Mouse (Mus musculus): ENCODE results near the gene Rbck1. TPM values are rescaled to one million over a fixed set of nuclear protein-coding genes. Genes with fewer than 3 reads are reported as not detected.
A peak's percentile ranks its signal among the peaks of the same experiment; 100 is the strongest.

Rbck1 gene
- total RNA-seq, 2 experiments from 2014 or later = 27.0 to 31.1 TPM

DNA sequence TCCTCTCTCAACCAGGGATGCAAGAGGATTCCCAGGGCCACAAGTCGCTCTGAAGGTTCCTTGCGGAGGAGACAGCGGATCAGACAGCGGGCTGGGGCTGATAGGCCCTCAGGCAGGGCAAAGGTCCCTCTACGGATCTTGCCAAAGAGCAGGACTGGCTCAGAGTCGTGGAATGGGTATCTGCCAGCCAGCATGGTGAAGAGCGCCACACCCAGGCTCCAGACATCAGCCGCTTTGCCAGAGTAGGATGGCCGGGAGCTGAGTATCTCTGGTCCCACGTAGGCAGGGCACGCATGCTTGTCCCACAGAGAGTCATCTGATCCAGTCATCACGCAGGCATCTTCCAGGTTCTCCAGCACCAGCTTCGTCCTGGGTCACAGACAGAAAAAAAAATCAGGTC is 5.9 kb upstream of the Rbck1 start:
- no peak for DNase-seq
- Histone ChIP-seq H3K27ac (no peak overlapping the region), H3K4me3 (no peak overlapping the region)
- no peak for TF ChIP-seq CTCF (IDR thresholded peaks at IDR 0.05)
- intact Hi-C loops (cut with DNase I) = no loop called here

DNA sequence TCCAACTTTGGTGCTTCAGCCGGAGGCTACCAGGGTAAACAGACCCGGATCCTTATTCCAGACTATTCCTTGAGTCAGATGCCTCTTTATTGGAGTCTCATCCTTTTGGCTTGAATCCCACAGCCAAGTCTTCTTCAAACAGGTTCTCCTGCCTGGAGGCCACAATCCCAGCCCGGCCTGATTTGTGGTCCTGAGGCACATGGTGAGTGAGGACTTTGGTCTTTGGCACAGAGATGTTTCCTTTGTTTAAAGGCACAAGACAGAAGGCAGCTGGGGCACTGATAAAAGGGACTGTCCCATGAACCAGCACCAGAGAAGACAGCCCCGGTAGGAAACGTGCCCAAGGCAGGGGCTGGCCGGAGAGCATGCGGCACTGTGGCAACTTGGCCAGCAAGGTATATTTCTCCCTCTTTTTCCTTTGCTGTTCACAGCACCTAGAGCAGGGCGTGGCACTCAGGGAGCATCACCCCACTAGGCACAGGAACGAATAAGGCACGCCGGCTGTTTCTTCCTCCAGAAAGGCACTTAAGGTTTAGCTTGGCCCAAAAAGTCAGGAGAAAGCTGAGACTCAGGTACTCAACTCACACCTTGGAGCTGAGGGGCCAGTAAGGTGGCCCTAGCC is 5.2 kb upstream of the Rbck1 start:
- intact Hi-C loops (cut with DNase I) = no loop called here
- no peak overlapping the region for H3K4me3 ChIP-seq
- no peak overlapping the region for H3K27ac ChIP-seq
- no peak for TF ChIP-seq CTCF (IDR thresholded peaks at IDR 0.05)
- DNase-seq = no peak

DNA sequence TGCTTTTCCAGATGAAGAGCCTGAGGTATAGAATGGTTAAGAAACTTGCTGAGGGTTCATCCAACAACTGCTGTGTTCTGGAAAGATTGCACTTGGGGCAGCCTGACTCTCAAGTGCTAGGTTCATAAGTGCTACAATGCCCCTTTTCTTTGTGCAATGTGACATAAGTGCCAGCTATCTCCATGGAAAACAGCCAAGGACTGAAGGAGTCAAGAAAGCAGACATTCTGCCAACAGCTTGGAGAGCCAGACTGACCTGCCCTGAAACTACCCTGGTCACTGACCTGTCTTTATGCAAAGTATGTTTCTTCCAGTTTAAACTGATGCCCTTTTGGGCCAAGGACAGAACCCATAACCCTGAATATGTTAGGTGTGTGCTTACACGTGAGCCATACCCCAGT is 4.4 kb upstream of the Rbck1 start:
- H3K4me3 ChIP-seq = no peak overlapping the region
- H3K27ac ChIP-seq = no peak overlapping the region
- intact Hi-C loops (cut with DNase I) = no loop called here
- DNase-seq = no peak
- no peak for TF ChIP-seq CTCF (IDR thresholded peaks at IDR 0.05)

DNA sequence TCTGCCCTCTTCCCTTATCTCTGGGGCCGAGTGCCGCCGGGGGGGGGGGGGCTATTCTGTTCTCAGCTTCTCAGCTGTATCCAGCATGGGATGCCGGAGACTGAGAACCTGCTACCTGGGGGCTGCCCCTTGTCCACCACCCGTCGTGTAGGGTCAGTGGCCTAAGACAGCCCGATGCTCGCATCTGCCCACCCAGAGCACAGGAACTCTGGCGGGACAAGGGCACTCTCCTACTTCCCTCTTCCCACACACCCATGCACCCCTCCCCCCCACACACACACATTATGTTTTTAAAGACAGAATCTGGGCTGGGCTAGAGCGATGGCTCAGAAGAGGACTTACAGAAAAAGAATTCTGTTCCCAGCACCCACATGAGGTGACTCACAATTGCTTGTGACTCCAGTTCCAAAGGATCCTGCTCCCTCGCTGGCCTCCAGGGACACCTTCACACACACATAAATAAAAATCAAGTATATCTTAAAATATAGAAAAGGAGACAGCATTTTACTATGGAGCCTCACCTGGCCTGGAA is 2.9 kb upstream of the Rbck1 start:
- intact Hi-C loops (cut with DNase I) = no loop called here
- Histone ChIP-seq H3K4me3 (no peak overlapping the region), H3K27ac (no peak overlapping the region)
- DNase-seq = no peak
- no peak for TF ChIP-seq CTCF (IDR thresholded peaks at IDR 0.05)

DNA sequence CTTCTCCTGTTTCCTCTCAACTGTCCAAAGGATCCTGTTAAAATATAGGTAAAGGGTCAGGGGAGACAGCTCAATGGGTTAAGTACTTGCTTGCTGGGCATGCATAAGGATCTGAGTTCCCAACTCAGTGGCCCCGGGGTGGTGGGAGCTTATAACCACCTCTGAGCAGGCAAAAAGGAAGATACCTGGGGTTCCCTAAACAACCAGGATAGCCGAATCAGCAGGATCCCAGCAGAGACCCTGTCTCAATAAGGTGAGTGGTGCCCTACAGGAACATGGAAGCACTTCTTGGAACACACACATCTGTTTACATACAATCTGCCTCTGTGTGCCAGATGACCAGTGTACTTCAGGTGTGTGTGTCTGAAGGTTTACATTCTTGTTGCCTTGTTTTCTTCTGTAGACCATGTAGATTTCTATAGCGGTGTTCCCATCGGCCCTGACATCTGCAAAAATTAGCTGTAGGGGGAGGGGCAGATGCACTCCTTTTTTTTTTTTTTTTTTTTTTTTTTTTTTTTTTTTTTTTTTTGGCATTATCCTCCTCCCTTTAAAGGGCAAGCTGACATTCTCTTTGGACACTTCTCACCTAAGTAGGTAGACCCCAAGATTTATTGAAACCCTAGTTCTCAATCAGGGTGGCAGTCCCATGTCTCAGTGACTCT is 1.0 kb upstream of the Rbck1 start:
- no peak for DNase-seq
- intact Hi-C loops (cut with DNase I) = loop anchor here (5.0 kb wide), 2 partner anchors 41 to 106 kb away; partner anchors contain the start of genes Csnk2a1 and Tbc1d20
- TF ChIP-seq CTCF (IDR thresholded peaks at IDR 0.05) = no peak
- Histone ChIP-seq H3K27ac (no peak overlapping the region), H3K4me3 (no peak overlapping the region)

DNA sequence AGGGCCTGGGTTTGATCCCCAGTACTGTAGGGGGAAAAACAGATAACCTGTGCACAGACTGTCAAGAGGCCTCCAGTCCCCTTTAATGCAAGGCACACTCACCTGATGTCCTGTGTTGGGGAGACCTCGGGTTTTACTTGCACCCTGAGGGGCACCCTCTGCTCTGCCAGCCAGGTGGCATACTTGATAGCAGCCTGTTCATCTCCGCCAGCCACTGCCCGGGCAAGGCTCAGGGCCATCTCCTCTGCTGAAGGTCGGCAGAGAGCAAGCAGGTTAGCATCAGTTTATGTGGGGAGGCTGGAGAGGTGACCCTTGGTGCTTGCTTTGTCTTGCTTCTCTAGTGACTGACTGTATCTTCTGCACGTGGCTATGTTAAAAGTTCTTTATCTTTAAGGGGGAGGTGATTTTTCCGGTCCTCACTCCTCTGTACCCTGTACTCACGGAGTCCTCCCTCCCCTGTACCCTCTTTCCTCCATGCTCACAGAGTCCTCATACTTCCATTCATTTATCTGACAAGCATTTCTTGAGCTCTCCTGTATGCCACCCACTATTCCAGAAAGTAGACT is 1.5 kb downstream of the Rbck1 start:
- Histone ChIP-seq H3K4me3 (peak overlapping the region; percentile 86), H3K27ac (no peak overlapping the region)
- DNase-seq = no peak
- TF ChIP-seq CTCF (IDR thresholded peaks at IDR 0.05) = no peak
- intact Hi-C loops (cut with DNase I) = loop anchor here (5.0 kb wide), 2 partner anchors 39 to 104 kb away; partner anchors contain the start of genes Csnk2a1 and Tbc1d20

DNA sequence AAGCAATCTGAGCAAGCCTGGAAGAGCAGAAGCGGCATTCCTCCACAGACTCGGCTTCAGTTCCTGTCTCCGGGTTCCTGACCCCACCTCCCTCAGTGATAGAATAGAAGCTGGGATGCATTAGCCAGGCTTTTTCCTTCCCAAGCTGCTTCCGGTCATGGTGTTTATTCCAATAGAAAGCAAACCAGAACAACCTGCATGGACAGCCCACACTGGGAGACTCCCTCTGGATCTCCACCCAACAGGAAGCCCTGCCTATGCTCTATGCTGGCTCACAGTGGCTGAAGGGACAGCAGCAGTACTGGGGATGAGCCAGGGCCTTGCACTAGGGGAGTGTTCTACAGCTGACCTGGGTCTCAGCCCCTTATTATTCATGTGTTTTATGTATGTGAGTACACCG is 4.5 kb downstream of the Rbck1 start:
- Histone ChIP-seq H3K4me3 (no peak overlapping the region), H3K27ac (peak overlapping the region; percentile 48; the same call in 1 of the 2 replicates)
- no peak for TF ChIP-seq CTCF (IDR thresholded peaks at IDR 0.05)
- DNase-seq = no peak
- intact Hi-C loops (cut with DNase I) = no loop called here

DNA sequence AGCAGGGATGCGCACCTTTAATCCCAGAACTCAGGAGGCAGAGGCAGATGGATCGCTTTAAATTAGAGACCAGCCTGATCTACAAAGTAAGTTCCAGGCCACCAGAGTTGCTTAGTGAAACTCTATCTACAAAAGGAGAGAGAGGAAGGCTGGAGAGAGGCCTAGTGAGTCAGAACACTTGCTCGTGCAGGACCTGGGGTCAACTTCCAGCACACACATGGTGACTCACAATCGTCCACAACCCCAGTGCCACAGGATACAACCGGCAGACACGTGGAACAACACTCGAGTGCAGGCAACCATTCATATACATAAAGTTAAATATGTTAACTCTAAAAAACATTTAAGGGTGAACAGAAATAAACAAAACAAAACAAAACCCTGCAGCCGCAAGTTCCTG is 5.8 kb downstream of the Rbck1 start:
- no peak overlapping the region for H3K4me3 ChIP-seq
- DNase-seq = no peak
- intact Hi-C loops (cut with DNase I) = no loop called here
- TF ChIP-seq CTCF (IDR thresholded peaks at IDR 0.05) = no peak
- no peak overlapping the region for H3K27ac ChIP-seq

DNA sequence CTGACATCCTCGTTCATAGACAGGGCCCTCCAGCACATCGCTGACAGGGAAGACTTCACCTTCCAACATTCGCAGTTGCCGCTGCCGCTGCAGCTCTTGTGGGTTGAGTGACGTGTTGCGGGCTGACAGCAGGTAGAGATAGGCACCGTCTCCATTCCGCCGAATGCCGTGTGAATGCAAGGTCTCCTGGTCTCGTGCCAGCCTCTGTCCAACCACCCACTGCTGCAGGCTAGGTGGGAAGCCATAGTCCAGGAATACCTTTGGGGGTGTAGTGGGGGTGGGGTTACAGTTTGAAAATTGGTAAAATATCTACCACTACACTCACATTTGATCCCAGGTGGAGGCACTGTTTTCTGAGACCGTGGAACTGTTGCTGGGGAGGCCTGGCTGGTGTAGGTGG is 6.3 kb downstream of the Rbck1 start:
- DNase-seq = no peak
- no peak overlapping the region for H3K27ac ChIP-seq
- H3K4me3 ChIP-seq = no peak overlapping the region
- TF ChIP-seq CTCF (IDR thresholded peaks at IDR 0.05) = no peak
- intact Hi-C loops (cut with DNase I) = no loop called here

DNA sequence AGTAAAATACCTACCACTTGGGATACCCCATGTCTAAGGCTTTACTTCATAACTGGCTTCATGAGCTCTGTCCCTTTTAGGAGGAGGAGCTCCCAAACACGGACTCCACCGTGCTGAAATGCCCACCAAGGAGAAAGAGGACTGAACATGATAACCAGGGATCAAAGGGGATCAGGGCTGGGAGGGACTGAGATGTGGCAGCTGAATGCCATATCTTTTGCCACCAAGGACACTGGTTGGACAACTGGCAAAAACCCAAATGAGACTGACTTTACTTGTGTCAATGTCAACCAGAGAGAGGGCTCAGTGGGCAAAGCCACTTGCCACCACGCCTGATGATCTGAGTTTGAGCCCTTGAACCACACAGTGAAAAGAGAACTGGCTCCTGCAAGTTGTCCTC is 7.6 kb downstream of the Rbck1 start:
- Histone ChIP-seq H3K4me3 (no peak overlapping the region), H3K27ac (no peak overlapping the region)
- intact Hi-C loops (cut with DNase I) = no loop called here
- TF ChIP-seq CTCF (IDR thresholded peaks at IDR 0.05) = no peak
- DNase-seq = no peak

DNA sequence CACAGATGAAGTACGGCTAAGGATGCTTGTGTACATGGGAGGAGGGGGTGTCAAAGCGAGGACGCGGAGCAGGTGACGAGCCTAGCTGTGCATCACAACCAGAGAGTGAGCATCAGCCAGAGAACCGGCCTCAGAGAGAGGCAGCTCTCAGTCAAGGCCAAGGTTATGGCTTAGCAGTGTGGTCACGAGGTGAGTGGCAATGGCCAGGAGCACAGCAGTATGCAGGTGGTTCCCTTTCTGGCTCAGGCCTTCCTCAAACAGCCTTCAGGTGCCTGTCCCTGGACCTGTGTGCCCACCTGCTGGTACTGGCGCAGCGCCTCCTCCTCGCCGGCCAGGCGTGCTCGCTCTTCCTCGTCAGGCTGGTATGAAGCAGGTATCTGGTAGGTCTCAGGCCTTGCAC is 8.5 kb downstream of the Rbck1 start:
- TF ChIP-seq CTCF (IDR thresholded peaks at IDR 0.05) = no peak
- Histone ChIP-seq H3K4me3 (no peak overlapping the region), H3K27ac (no peak overlapping the region)
- intact Hi-C loops (cut with DNase I) = no loop called here
- no peak for DNase-seq

DNA sequence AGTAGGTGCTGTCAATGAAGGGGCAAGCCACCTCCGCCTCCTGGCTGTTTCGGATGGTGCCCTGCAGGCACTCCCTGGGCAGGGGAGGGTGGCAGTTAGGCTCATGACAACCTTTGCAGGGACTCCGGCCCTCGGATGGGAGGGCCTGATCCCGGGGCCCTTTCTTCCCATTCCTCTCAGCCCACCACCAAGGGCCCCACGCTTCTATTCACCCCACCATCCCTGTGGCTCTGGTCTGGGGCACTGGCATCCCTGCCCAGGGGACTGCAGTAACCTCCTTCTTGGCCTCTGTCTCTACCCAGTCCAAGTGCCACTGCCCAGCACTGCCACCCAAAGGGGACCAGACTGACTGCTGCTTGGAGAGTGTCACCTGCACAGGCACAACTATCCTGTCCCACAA is 10.3 kb downstream of the Rbck1 start:
- no peak for TF ChIP-seq CTCF (IDR thresholded peaks at IDR 0.05)
- intact Hi-C loops (cut with DNase I) = no loop called here
- DNase-seq = no peak
- Histone ChIP-seq H3K4me3 (no peak overlapping the region), H3K27ac (no peak overlapping the region)

DNA sequence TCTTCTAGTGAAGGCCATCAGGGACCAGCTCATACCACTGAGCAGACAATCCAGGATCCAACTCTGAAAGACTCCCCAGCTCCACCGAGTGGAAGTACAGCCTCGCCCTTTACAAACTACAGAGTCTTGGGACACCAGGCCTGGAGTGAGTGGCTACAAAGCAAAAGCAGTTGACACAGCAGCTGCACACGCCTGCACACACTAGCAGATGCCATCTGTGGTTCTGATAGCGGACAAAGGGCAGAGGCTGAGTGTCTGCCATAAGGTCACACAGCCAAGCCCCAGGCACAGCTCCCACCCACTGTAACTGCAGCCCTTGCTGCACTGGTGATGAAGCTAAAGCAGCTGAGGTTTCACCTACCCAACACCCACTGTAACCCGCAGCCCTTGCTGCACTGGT is 10.9 kb downstream of the Rbck1 start:
- H3K4me3 ChIP-seq = no peak overlapping the region
- intact Hi-C loops (cut with DNase I) = no loop called here
- TF ChIP-seq CTCF (IDR thresholded peaks at IDR 0.05) = no peak
- no peak for DNase-seq
- H3K27ac ChIP-seq = no peak overlapping the region

Measured in gastrocnemius, adult 2 months (tissue).